Mouse (Mus musculus): ENCODE results near the gene Nfkbie.

- TF ChIP-seq CTCF (IDR thresholded peaks at IDR 0.05; ENCODE audit: low read depth, low read length) (no peak), GATA1 (IDR thresholded peaks at IDR 0.05; ENCODE audit: borderline replicate concordance, low read length) (no peak), TAL1 (conservative IDR thresholded peaks at IDR 0.05; ENCODE audit: low read depth, low read length) (no peak), POLR2AphosphoS5 (IDR thresholded peaks at IDR 0.05; ENCODE audit: insufficient replicate concordance, low read depth, low read length) (no peak)
Observed at GRCm38 (mm10) chr17:45589844-45590243, 34.3 kb downstream of the Nfkbie start.
